ENCODE assay signal across 8 mouse cellular contexts in genomic region chr4:148083176-148083899, GRCm38 (mm10). TPM values are rescaled to one million over a fixed set of nuclear protein-coding genes. Genes with fewer than 3 reads are reported as not detected.
DNase-seq lines count a peak whose midpoint lies in the region; ATAC-seq and TF ChIP-seq lines count a peak whose summit lies in the region.

No protein-coding gene starts in this region.

- no peaks in the 10 kb centered on the region for H3K9me3 ChIP-seq in neural tube, embryonic 13.5 days
- H3K9me3 ChIP-seq in heart, embryonic 15.5 days (replicated peaks), result no peaks in the 10 kb centered on the region
- no peaks in the 10 kb centered on the region for H3K9me3 ChIP-seq in liver, embryonic 12.5 days (replicated peaks)

- peaks cover 39% of the 10 kb centered on the region for H3K4me1 ChIP-seq in neural tube, embryonic 13.5 days (replicated peaks)
- peaks cover 47% of the 10 kb centered on the region for H3K4me1 ChIP-seq in heart, embryonic 15.5 days (replicated peaks)
- H3K4me1 ChIP-seq in liver, embryonic 12.5 days, result peaks cover 64% of the 10 kb centered on the region

- WGBS in neural tube, embryonic 13.5 days, result 63% methylated on average over 21 of the region's 21 CpGs
- WGBS in heart, embryonic 15.5 days, result 46% methylated on average over 21 of the region's 21 CpGs
- WGBS in liver, embryonic 12.5 days (ENCODE audit: insufficient replicate concordance), result 27% methylated on average over 21 of the region's 21 CpGs

- no peak for DNase-seq in neural tube, embryonic 10.5 days (ENCODE audit: extremely low spot score, low spot score)
- DNase-seq in thymus, postnatal 0 days (ENCODE audit: low spot score), result peak; percentile 45
- DNase-seq in cerebellum, adult 8-10 months, result no peak
- DNase-seq in layer of hippocampus, adult 2 months (ENCODE audit: low spot score in 2 of 2), result no peak
- no peak for DNase-seq in urinary bladder, postnatal 25 days (ENCODE audit: low spot score)

- H3K36me3 ChIP-seq in neural tube, embryonic 13.5 days, result no peaks in the 10 kb centered on the region
- H3K36me3 ChIP-seq in heart, embryonic 15.5 days, result peaks cover 11% of the 10 kb centered on the region; the same call in 1 of the 2 replicates
- H3K36me3 ChIP-seq in liver, embryonic 12.5 days, result peaks cover 29% of the 10 kb centered on the region

- no peak overlapping the region for H3K4me3 ChIP-seq in neural tube, embryonic 13.5 days
- H3K4me3 ChIP-seq in heart, embryonic 15.5 days, result no peak overlapping the region
- no peak overlapping the region for H3K4me3 ChIP-seq in liver, embryonic 12.5 days
- H3K4me3 ChIP-seq in layer of hippocampus, adult 2 months, result no peak overlapping the region

- no peaks in the 10 kb centered on the region for H3K27me3 ChIP-seq in neural tube, embryonic 13.5 days
- H3K27me3 ChIP-seq in heart, embryonic 15.5 days, result no peaks in the 10 kb centered on the region
- H3K27me3 ChIP-seq in liver, embryonic 12.5 days (replicated peaks), result no peaks in the 10 kb centered on the region

- peak overlapping the region; percentile 22; the same call in 1 of the 2 replicates for H3K9ac ChIP-seq in neural tube, embryonic 13.5 days
- H3K9ac ChIP-seq in heart, embryonic 15.5 days, result no peak overlapping the region
- peak overlapping the region; percentile 17 for H3K9ac ChIP-seq in liver, embryonic 12.5 days

- no peak for TF ChIP-seq CTCF in layer of hippocampus, adult 2 months (conservative IDR thresholded peaks at IDR 0.05)

- H3K4me2 ChIP-seq in neural tube, embryonic 13.5 days, result no peak overlapping the region
- H3K4me2 ChIP-seq in heart, embryonic 15.5 days, result no peak overlapping the region
- H3K4me2 ChIP-seq in liver, embryonic 12.5 days, result peak overlapping the region; percentile 51

- no peak overlapping the region for H3K27ac ChIP-seq in neural tube, embryonic 13.5 days (replicated peaks)
- H3K27ac ChIP-seq in heart, embryonic 15.5 days, result 0 out of 2 replicates have a peak overlapping the region, but pooled peaks have one; percentile 4
- H3K27ac ChIP-seq in liver, embryonic 12.5 days, result peak overlapping the region; percentile 80
- no peak overlapping the region for H3K27ac ChIP-seq in layer of hippocampus, adult 2 months

- ATAC-seq in neural tube, embryonic 13.5 days (ENCODE audit: low read depth), result no peak
- no peak for ATAC-seq in heart, embryonic 15.5 days (replicated peaks; ENCODE audit: insufficient number of reproducible peaks, insufficient read depth, low FRiP score, low read depth)
- peak; percentile 14 for ATAC-seq in liver, embryonic 12.5 days

RNA-seq across cellular contexts. Expression of gene Agtrap, which starts 4.5 kb away (rescaled TPM):
- 6.5 and 7.3 TPM in 2 replicates for polyA plus RNA-seq in neural tube, embryonic 13.5 days (2015; fragmentation: Nextera tagmentation; extraction: Ambion mirVana)
- 15.8 and 18.7 TPM in 2 replicates for polyA plus RNA-seq in heart, embryonic 15.5 days (2015; fragmentation: Nextera tagmentation; extraction: Ambion mirVana)
- polyA plus RNA-seq in liver, embryonic 12.5 days (2016; fragmentation: Nextera tagmentation; extraction: Ambion mirVana), result 12.3 and 12.5 TPM in 2 replicates
- 43.3 and 45.2 TPM in 2 replicates for polyA plus RNA-seq in thymus, postnatal 0 days (2015; fragmentation: Nextera tagmentation; extraction: Ambion mirVana)
- 1 to 10 TPM; 7.2 to 9.8 TPM for total RNA-seq in layer of hippocampus, adult 2 months (2021)

RNA-seq across cellular contexts. Expression of gene Mthfr, which starts 44.5 kb away (rescaled TPM):
- 19.9 and 20.9 TPM in 2 replicates for polyA plus RNA-seq in neural tube, embryonic 13.5 days (2015; fragmentation: Nextera tagmentation; extraction: Ambion mirVana)
- 11.2 and 16.1 TPM in 2 replicates for polyA plus RNA-seq in heart, embryonic 15.5 days (2015; fragmentation: Nextera tagmentation; extraction: Ambion mirVana)
- 14.0 and 14.7 TPM in 2 replicates for polyA plus RNA-seq in liver, embryonic 12.5 days (2016; fragmentation: Nextera tagmentation; extraction: Ambion mirVana)
- 8.3 and 9.0 TPM in 2 replicates for polyA plus RNA-seq in thymus, postnatal 0 days (2015; fragmentation: Nextera tagmentation; extraction: Ambion mirVana)
- total RNA-seq in layer of hippocampus, adult 2 months (2021), result 10 to 100 TPM; 33.5 to 37.2 TPM

RNA-seq across cellular contexts. Expression of gene Clcn6, which starts 44.7 kb away (rescaled TPM):
- polyA plus RNA-seq in neural tube, embryonic 13.5 days (2015; fragmentation: Nextera tagmentation; extraction: Ambion mirVana), result 31.7 and 32.4 TPM in 2 replicates
- 6.6 and 7.7 TPM in 2 replicates for polyA plus RNA-seq in heart, embryonic 15.5 days (2015; fragmentation: Nextera tagmentation; extraction: Ambion mirVana)
- 2.1 and 2.4 TPM in 2 replicates for polyA plus RNA-seq in liver, embryonic 12.5 days (2016; fragmentation: Nextera tagmentation; extraction: Ambion mirVana)
- 4.1 and 4.2 TPM in 2 replicates for polyA plus RNA-seq in thymus, postnatal 0 days (2015; fragmentation: Nextera tagmentation; extraction: Ambion mirVana)
- total RNA-seq in layer of hippocampus, adult 2 months (2021), result 10 to 100 TPM; 77.0 to 77.6 TPM

RNA-seq across cellular contexts. Expression of gene Mad2l2, which starts 46.8 kb away (rescaled TPM):
- 98.7 and 116 TPM in 2 replicates for polyA plus RNA-seq in neural tube, embryonic 13.5 days (2015; fragmentation: Nextera tagmentation; extraction: Ambion mirVana)
- 30.9 and 35.4 TPM in 2 replicates for polyA plus RNA-seq in heart, embryonic 15.5 days (2015; fragmentation: Nextera tagmentation; extraction: Ambion mirVana)
- 24.2 and 25.5 TPM in 2 replicates for polyA plus RNA-seq in liver, embryonic 12.5 days (2016; fragmentation: Nextera tagmentation; extraction: Ambion mirVana)
- polyA plus RNA-seq in thymus, postnatal 0 days (2015; fragmentation: Nextera tagmentation; extraction: Ambion mirVana), result 42.1 and 46.1 TPM in 2 replicates
- 10 to 100 TPM; 13.8 to 14.5 TPM for total RNA-seq in layer of hippocampus, adult 2 months (2021)

RNA-seq across cellular contexts. Expression of gene Draxin, which starts 47.2 kb away (rescaled TPM):
- 14.0 and 14.3 TPM in 2 replicates for polyA plus RNA-seq in neural tube, embryonic 13.5 days (2015; fragmentation: Nextera tagmentation; extraction: Ambion mirVana)
- 0.15 TPM in 1 of 2 replicates, not detected in the other for polyA plus RNA-seq in heart, embryonic 15.5 days (2015; fragmentation: Nextera tagmentation; extraction: Ambion mirVana)
- polyA plus RNA-seq in liver, embryonic 12.5 days (2016; fragmentation: Nextera tagmentation; extraction: Ambion mirVana), result 0.08 TPM in 2 replicates
- polyA plus RNA-seq in thymus, postnatal 0 days (2015; fragmentation: Nextera tagmentation; extraction: Ambion mirVana), result not detected in 2 replicates
- 1 to 10 TPM in 1 of 2 experiments, under 1 TPM in 1; 0.83 to 1.0 TPM for total RNA-seq in layer of hippocampus, adult 2 months (2021)

Comparison
In these comparisons a context has a peak if more than half of its experiments do, and no peak if none do; other contexts are left out.
1. H3K27ac ChIP-seq: peak in heart, embryonic 15.5 days (single experiment) and liver, embryonic 12.5 days (single experiment); none in neural tube, embryonic 13.5 days (single experiment) and layer of hippocampus, adult 2 months (single experiment).